Mouse (Mus musculus): ENCODE results near the gene Gm7075. TPM values are rescaled to one million over a fixed set of nuclear protein-coding genes. Genes with fewer than 3 reads are reported as not detected.
"Not testable (repeated sequence)": the region's sequence is repeated elsewhere in the genome, so short reads cannot be mapped to it uniquely, and the experiment has no call there.

Gene Gm7075
- polyA plus RNA-seq, 1 experiment from 2014 or later, result not detected

DNA sequence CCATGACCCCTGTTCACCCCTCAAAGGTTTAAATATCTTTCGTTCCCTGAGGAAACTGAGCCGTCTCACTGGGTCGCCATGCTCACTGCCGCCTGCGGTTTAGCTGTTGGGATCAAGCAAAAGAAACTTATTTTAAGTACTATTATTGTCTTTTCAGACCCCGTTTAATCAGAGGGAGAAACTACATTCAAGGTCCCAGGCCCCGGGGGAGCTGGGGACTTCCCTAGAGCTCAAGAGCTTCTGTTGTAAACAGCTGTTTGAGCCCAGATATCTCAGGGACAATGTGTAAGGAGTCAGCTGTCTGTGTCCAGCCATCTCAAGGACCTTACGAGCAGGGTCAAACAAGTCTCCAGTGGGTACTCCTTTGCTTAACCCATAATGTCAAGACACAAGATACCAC lies 5.6 kb upstream of the Gm7075 start:
- DNase-seq (ENCODE audit: low spot score) (no peak), ATAC-seq (ENCODE audit: low read depth) (no peak)
- WGBS, result 72% methylated on average over 8 of the region's 8 CpGs
- no peak overlapping the region for H3K4me2 ChIP-seq (ENCODE audit: low read depth, low read length)
- no peaks in the 10 kb centered on the region for H3K9me3 ChIP-seq (ENCODE audit: control insufficient read depth, low read length)
- H3K27ac ChIP-seq (replicated peaks; ENCODE audit: low read depth, low read length), result no peak overlapping the region
- H3K9ac ChIP-seq (ENCODE audit: low read depth, low read length), result no peak overlapping the region
- H3K27me3 ChIP-seq (replicated peaks; ENCODE audit: control insufficient read depth, insufficient read depth, low read length), result no peaks in the 10 kb centered on the region
- no peaks in the 10 kb centered on the region for H3K36me3 ChIP-seq (ENCODE audit: control insufficient read depth, insufficient read depth, low read length)
- H3K4me3 ChIP-seq (ENCODE audit: low read depth, low read length), result no peak overlapping the region
- no peaks in the 10 kb centered on the region for H3K4me1 ChIP-seq (ENCODE audit: control insufficient read depth, insufficient read depth, low read length)

DNA sequence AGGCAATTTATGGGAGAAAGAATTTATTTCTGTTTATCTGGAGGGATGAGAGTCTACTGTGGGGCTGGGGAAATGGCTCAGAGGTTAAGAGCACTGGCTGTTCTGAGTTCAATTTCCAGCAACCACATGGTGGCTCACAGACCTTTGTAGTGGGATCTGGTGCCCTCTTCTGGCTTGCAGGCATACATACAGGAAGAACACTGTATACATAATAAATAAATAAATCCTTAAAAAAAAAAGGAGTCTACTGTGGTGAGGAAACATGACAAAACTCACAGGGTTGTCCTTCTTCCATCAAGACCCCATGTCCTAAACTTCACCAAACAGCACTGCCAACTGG lies 2.9 kb upstream of the Gm7075 start:
- no peaks in the 10 kb centered on the region for H3K9me3 ChIP-seq (ENCODE audit: control insufficient read depth, low read length)
- no peaks in the 10 kb centered on the region for H3K36me3 ChIP-seq (ENCODE audit: control insufficient read depth, insufficient read depth, low read length)
- ATAC-seq (ENCODE audit: low read depth), result no peak
- H3K9ac ChIP-seq (ENCODE audit: low read depth, low read length), result no peak overlapping the region
- H3K4me2 ChIP-seq (ENCODE audit: low read depth, low read length), result no peak overlapping the region
- no peaks in the 10 kb centered on the region for H3K4me1 ChIP-seq (ENCODE audit: control insufficient read depth, insufficient read depth, low read length)
- H3K27ac ChIP-seq (replicated peaks; ENCODE audit: low read depth, low read length), result no peak overlapping the region
- H3K27me3 ChIP-seq (replicated peaks; ENCODE audit: control insufficient read depth, insufficient read depth, low read length), result no peaks in the 10 kb centered on the region
- H3K4me3 ChIP-seq (ENCODE audit: low read depth, low read length), result no peak overlapping the region
- no peak for DNase-seq (ENCODE audit: low spot score)

GRCm38 (mm10) chr10:63423591-63424474 lies 2.2 kb upstream of the Gm7075 start:
- DNase-seq (ENCODE audit: low spot score) (no peak), ATAC-seq (ENCODE audit: low read depth) (no peak)
- H3K27ac ChIP-seq (replicated peaks; ENCODE audit: low read depth, low read length), result no peak overlapping the region
- WGBS, result 86% methylated on average over 9 of the region's 9 CpGs
- no peaks in the 10 kb centered on the region for H3K27me3 ChIP-seq (replicated peaks; ENCODE audit: control insufficient read depth, insufficient read depth, low read length)
- H3K36me3 ChIP-seq (ENCODE audit: control insufficient read depth, insufficient read depth, low read length), result no peaks in the 10 kb centered on the region
- H3K4me1 ChIP-seq (ENCODE audit: control insufficient read depth, insufficient read depth, low read length), result no peaks in the 10 kb centered on the region
- H3K9me3 ChIP-seq (ENCODE audit: control insufficient read depth, low read length), result no peaks in the 10 kb centered on the region
- H3K9ac ChIP-seq (ENCODE audit: low read depth, low read length), result no peak overlapping the region
- H3K4me3 ChIP-seq (ENCODE audit: low read depth, low read length), result no peak overlapping the region
- no peak overlapping the region for H3K4me2 ChIP-seq (ENCODE audit: low read depth, low read length)

- H3K36me3 ChIP-seq (ENCODE audit: control insufficient read depth, insufficient read depth, low read length), result no peaks in the 10 kb centered on the region
- 90% methylated on average over 5 of the region's 5 CpGs for WGBS
- no peak overlapping the region for H3K27ac ChIP-seq (replicated peaks; ENCODE audit: low read depth, low read length)
- H3K4me2 ChIP-seq (ENCODE audit: low read depth, low read length), result no peak overlapping the region
- H3K4me1 ChIP-seq (ENCODE audit: control insufficient read depth, insufficient read depth, low read length), result no peaks in the 10 kb centered on the region
- no peak overlapping the region for H3K4me3 ChIP-seq (ENCODE audit: low read depth, low read length)
- no peaks in the 10 kb centered on the region for H3K27me3 ChIP-seq (replicated peaks; ENCODE audit: control insufficient read depth, insufficient read depth, low read length)
- no peaks in the 10 kb centered on the region for H3K9me3 ChIP-seq (ENCODE audit: control insufficient read depth, low read length)
- DNase-seq (ENCODE audit: low spot score) (no peak), ATAC-seq (ENCODE audit: low read depth) (no peak)
- H3K9ac ChIP-seq (ENCODE audit: low read depth, low read length), result no peak overlapping the region
Measured at GRCm38 (mm10) chr10:63422736-63422992, 1.1 kb upstream of the Gm7075 start.

DNA sequence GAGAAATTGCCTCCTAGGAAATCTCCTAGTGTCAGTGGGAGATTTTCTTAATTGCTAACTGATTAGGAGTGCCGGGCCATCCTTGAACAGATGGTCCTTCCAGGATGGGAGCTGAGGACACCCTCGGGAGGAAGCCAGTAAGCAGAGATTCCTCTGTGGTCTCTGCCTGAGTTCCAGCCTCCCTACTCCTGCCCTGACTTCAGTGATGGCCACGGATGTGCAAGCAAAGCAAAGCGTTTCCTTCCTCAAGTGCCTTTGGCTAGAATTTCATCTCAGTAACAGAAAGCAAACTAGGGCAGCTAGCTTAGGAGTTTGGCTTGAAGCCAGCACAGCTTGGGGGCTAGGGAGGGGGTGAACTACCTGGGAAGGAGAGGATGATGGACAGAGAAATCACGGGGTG lies 4.5 kb downstream of the Gm7075 start:
- H3K27ac ChIP-seq (replicated peaks; ENCODE audit: low read depth, low read length), result no peak overlapping the region
- ATAC-seq (ENCODE audit: low read depth), result no peak
- DNase-seq (ENCODE audit: low spot score), result no peak
- H3K9ac ChIP-seq (ENCODE audit: low read depth, low read length), result no peak overlapping the region
- H3K27me3 ChIP-seq (replicated peaks; ENCODE audit: control insufficient read depth, insufficient read depth, low read length), result no peaks in the 10 kb centered on the region
- H3K9me3 ChIP-seq (ENCODE audit: control insufficient read depth, low read length), result no peaks in the 10 kb centered on the region
- H3K36me3 ChIP-seq (ENCODE audit: control insufficient read depth, insufficient read depth, low read length), result no peaks in the 10 kb centered on the region
- WGBS, result 38% methylated on average over 5 of the region's 5 CpGs
- no peaks in the 10 kb centered on the region for H3K4me1 ChIP-seq (ENCODE audit: control insufficient read depth, insufficient read depth, low read length)
- no peak overlapping the region for H3K4me2 ChIP-seq (ENCODE audit: low read depth, low read length)
- H3K4me3 ChIP-seq (ENCODE audit: low read depth, low read length), result no peak overlapping the region

DNA sequence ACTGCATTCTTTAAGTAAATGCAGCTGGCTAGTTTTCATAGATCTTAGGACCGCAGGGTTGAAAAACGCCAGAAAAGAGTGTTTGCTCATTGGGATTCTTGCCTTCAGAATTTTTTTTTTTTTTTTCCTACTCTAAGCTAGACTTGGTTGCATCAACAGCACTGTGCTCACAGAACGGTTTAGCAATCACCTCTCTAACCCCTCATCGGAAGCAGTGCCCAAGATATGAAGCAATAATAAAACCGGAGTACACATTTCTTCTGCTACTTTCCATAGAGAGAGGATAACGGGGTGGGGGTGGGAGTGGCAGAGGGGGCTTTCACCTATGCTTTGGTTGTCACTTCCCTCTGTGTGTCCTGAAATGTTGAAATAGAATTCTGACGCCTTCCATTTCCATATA lies 5.7 kb downstream of the Gm7075 start:
- Histone ChIP-seq H3K9ac (ENCODE audit: low read depth, low read length) (no peak overlapping the region), H3K36me3 (ENCODE audit: control insufficient read depth, insufficient read depth, low read length) (no peaks in the 10 kb centered on the region), H3K4me1 (ENCODE audit: control insufficient read depth, insufficient read depth, low read length) (no peaks in the 10 kb centered on the region), H3K4me3 (ENCODE audit: low read depth, low read length) (no peak overlapping the region), H3K27ac (replicated peaks; ENCODE audit: low read depth, low read length) (no peak overlapping the region), H3K4me2 (ENCODE audit: low read depth, low read length) (peak overlapping the region; percentile 18; the same call in 1 of the 2 replicates), H3K27me3 (replicated peaks; ENCODE audit: control insufficient read depth, insufficient read depth, low read length) (no peaks in the 10 kb centered on the region), H3K9me3 (ENCODE audit: control insufficient read depth, low read length) (no peaks in the 10 kb centered on the region)
- 62% methylated on average over 7 of the region's 7 CpGs for WGBS
- no peak for ATAC-seq (ENCODE audit: low read depth)
- DNase-seq (ENCODE audit: low spot score), result no peak

DNA sequence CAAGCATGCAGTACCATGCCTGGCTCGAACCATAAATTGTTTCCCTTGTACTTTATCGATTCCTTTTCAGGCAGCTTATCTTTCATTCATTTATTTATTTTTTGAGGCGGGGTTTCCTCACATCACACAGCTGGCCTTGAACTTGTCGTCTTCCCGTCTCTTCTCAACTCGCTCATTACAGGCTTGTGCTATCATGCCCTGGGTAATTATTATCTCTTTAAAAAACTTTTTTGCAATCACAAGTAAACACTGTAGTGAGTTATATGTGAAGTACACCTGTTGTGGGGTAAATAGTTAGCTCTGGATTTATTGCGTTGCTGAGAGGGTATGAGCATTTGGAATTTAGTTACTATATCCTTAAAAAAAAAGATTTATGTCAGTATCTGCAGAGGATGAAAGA lies 6.3 kb downstream of the Gm7075 start:
- Histone ChIP-seq H3K27me3 (replicated peaks; ENCODE audit: control insufficient read depth, insufficient read depth, low read length) (no peaks in the 10 kb centered on the region), H3K9me3 (ENCODE audit: control insufficient read depth, low read length) (no peaks in the 10 kb centered on the region), H3K36me3 (ENCODE audit: control insufficient read depth, insufficient read depth, low read length) (no peaks in the 10 kb centered on the region), H3K4me3 (ENCODE audit: low read depth, low read length) (no peak overlapping the region), H3K9ac (ENCODE audit: low read depth, low read length) (no peak overlapping the region), H3K4me1 (ENCODE audit: control insufficient read depth, insufficient read depth, low read length) (no peaks in the 10 kb centered on the region), H3K4me2 (ENCODE audit: low read depth, low read length) (no peak overlapping the region), H3K27ac (replicated peaks; ENCODE audit: low read depth, low read length) (no peak overlapping the region)
- DNase-seq (ENCODE audit: low spot score) (no peak), ATAC-seq (ENCODE audit: low read depth) (no peak)
- WGBS, result 79% methylated on average over 7 of the region's 7 CpGs

DNA sequence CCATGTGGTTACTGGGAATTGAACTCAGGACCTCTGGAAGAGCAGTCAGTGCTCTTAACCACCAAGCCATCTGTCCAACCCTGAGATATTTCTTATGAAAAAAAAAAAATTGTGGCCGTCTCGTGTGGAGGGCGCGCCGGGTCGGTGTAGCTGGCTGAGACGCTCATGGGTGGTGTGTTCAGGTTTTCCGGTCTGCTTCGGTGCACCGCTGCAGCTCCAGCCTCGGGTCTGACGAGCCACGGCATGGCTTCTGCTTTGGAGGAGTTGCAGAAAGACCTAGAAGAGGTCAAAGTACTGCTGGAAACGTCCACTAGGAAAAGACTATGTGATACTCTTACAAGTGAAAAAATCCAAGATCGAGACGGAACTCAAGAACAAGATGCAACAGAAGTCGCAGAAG lies 8.8 kb downstream of the Gm7075 start:
- WGBS, result 86% methylated on average over 17 of the region's 17 CpGs
- Histone ChIP-seq H3K4me3 (ENCODE audit: low read depth, low read length) (no peak overlapping the region), H3K36me3 (ENCODE audit: control insufficient read depth, insufficient read depth, low read length) (no peaks in the 10 kb centered on the region), H3K27me3 (replicated peaks; ENCODE audit: control insufficient read depth, insufficient read depth, low read length) (no peaks in the 10 kb centered on the region), H3K27ac (replicated peaks; ENCODE audit: low read depth, low read length) (no peak overlapping the region), H3K4me2 (ENCODE audit: low read depth, low read length) (no peak overlapping the region), H3K4me1 (ENCODE audit: control insufficient read depth, insufficient read depth, low read length) (no peaks in the 10 kb centered on the region), H3K9me3 (ENCODE audit: control insufficient read depth, low read length) (no peaks in the 10 kb centered on the region), H3K9ac (ENCODE audit: low read depth, low read length) (no peak overlapping the region)
- ATAC-seq (ENCODE audit: low read depth) (no peak), DNase-seq (ENCODE audit: low spot score) (no peak)

DNA sequence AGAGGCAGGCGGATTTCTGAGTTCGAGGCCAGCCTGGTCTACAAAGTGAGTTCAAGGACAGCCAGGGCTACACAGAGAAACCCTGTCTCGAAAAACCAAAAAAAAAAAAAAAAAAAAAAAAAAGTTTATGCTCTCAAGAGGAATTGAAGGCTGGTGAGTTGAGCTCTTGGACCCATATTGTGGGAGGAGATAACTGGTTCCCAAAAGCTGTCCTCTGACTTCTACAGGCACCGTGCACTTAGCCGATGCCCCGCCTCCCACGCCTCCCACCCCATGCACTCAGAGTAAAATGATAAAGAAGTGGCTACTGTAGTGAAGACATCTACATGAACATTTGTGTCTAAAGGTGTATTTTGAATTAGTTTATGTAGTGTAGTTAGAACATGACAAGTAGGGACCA lies 9.9 kb downstream of the Gm7075 start:
- H3K4me3 ChIP-seq (ENCODE audit: low read depth, low read length); H3K27ac ChIP-seq (replicated peaks; ENCODE audit: low read depth, low read length); H3K9ac ChIP-seq (ENCODE audit: low read depth, low read length); DNase-seq (ENCODE audit: low spot score); H3K4me2 ChIP-seq (ENCODE audit: low read depth, low read length); H3K4me1 ChIP-seq (ENCODE audit: control insufficient read depth, insufficient read depth, low read length); H3K9me3 ChIP-seq (ENCODE audit: control insufficient read depth, low read length); ATAC-seq (ENCODE audit: low read depth); H3K36me3 ChIP-seq (ENCODE audit: control insufficient read depth, insufficient read depth, low read length); H3K27me3 ChIP-seq (replicated peaks; ENCODE audit: control insufficient read depth, insufficient read depth, low read length): not testable (repeated sequence)
- WGBS, result 86% methylated on average over 6 of the region's 7 CpGs
